Mouse (Mus musculus) intestine, embryonic 14.5 days (tissue): ENCODE measurements around the gene Metap1. TPM values are rescaled to one million over a fixed set of nuclear protein-coding genes. Genes with fewer than 3 reads are reported as not detected.

Experiments used
- ATAC-seq: fragments of 200-750 bp; cut with Nextera tagmentation; replicated peaks from 2 replicates; pipeline ENCODE4 v1.8.0; 2017; ENCODE audit warnings: low read depth, moderate number of reproducible peaks, moderate TSS enrichment, moderate library complexity; ENCODE audit not compliant: low FRiP score, low TSS enrichment
- DNase-seq: peaks from one replicate; pipeline ENCODE4 v3.0.0-alpha.2; 2018; ENCODE audit warnings: low spot score
- H3K27ac ChIP-seq: fragments of 300-500 bp; sonication (generic); 2 replicates; pipeline ENCODE4 v1.5.1; 2014; ENCODE audit warnings: low read depth, mild to moderate bottlenecking, control low read depth
- H3K27me3 ChIP-seq: fragments of 300-500 bp; sonication (generic); replicated peaks from 2 replicates; pipeline ENCODE4 v1.6.1; 2014; ENCODE audit warnings: low read length, control low read depth; ENCODE audit not compliant: control insufficient read depth, insufficient read depth
- H3K36me3 ChIP-seq: fragments of 300-500 bp; sonication (generic); 2 replicates; pipeline ENCODE4 v1.6.1; 2014; ENCODE audit warnings: low read length, control low read depth; ENCODE audit not compliant: control insufficient read depth, insufficient read depth
- H3K4me1 ChIP-seq: fragments of 300-500 bp; sonication (generic); replicated peaks from 2 replicates; pipeline ENCODE4 v1.6.1; 2014; ENCODE audit warnings: low read length, control low read depth, mixed read lengths; ENCODE audit not compliant: control insufficient read depth, insufficient read depth
- H3K4me2 ChIP-seq: fragments of 300-500 bp; sonication (generic); 2 replicates; pipeline ENCODE4 v1.6.1; 2014; ENCODE audit warnings: low read length
- H3K4me3 ChIP-seq: fragments of 300-500 bp; sonication (generic); 2 replicates; pipeline ENCODE4 v1.5.1; 2014; ENCODE audit warnings: low read depth, low read length, control low read depth, mixed read lengths
- H3K9ac ChIP-seq: fragments of 300-500 bp; sonication (generic); 2 replicates; pipeline ENCODE4 v1.6.1; 2014; ENCODE audit warnings: mild to moderate bottlenecking, low read length
- H3K9me3 ChIP-seq: fragments of 300-500 bp; sonication (generic); 2 replicates; pipeline ENCODE4 v1.6.1; 2016; ENCODE audit warnings: low read length, control low read depth; ENCODE audit not compliant: control insufficient read depth
- WGBS: fragments of 180-500 bp; shearing (Covaris S2); extraction: QIAGEN DNeasy Blood & Tissue Kit; methylation state at CpG from one replicate; pipeline ENCODE4 v1.1.7; 2014; 5-methylcytosine and 5-hydroxymethylcytosine counted together
- polyA plus RNA-seq: library from polyadenylated mRNA; unstranded; fragments of >200 nt; fragmentation: Nextera tagmentation; extraction: Ambion mirVana; gene quantifications from 2 replicates; pipeline ENCODE4 v1.2.1, GENCODE M21; 2014

The Metap1 gene
- polyA plus RNA-seq, 1 experiment from 2014 or later, result 63.8 TPM

- 79% methylated on average over 10 of the region's 10 CpGs for WGBS
- ATAC-seq (no peak), DNase-seq (no peak)
- no peaks in the 10 kb centered on the region for H3K4me1 ChIP-seq
- H3K9ac ChIP-seq, result no peak overlapping the region
- H3K9me3 ChIP-seq, result no peaks in the 10 kb centered on the region
- no peaks in the 10 kb centered on the region for H3K27me3 ChIP-seq
- H3K27ac ChIP-seq, result no peak overlapping the region
- no peak overlapping the region for H3K4me2 ChIP-seq
- H3K36me3 ChIP-seq, result peaks cover 92% of the 10 kb centered on the region
- no peak overlapping the region for H3K4me3 ChIP-seq
Observed at GRCm38 (mm10) chr3:138452169-138452568, 37.1 kb downstream of the Metap1 start.

- Histone ChIP-seq H3K9me3 (no peaks in the 10 kb centered on the region), H3K4me1 (peaks cover 9% of the 10 kb centered on the region), H3K4me2 (no peak overlapping the region), H3K4me3 (no peak overlapping the region), H3K27me3 (no peaks in the 10 kb centered on the region), H3K27ac (no peak overlapping the region), H3K9ac (no peak overlapping the region), H3K36me3 (peaks cover 80% of the 10 kb centered on the region)
- DNase-seq (no peak), ATAC-seq (no peak)
- whole genome bisulfite sequencing, result 79% methylated on average over 12 of the region's 12 CpGs
Observed at GRCm38 (mm10) chr3:138448077-138448860, 41.0 kb downstream of the Metap1 start.

- H3K36me3 ChIP-seq, result peaks cover 34% of the 10 kb centered on the region
- ATAC-seq (no peak), DNase-seq (no peak)
- H3K27me3 ChIP-seq, result no peaks in the 10 kb centered on the region
- 3% methylated on average over 9 of the region's 9 CpGs for WGBS
- peak overlapping the region; percentile 78 for H3K4me3 ChIP-seq
- no peaks in the 10 kb centered on the region for H3K9me3 ChIP-seq
- peaks cover 9% of the 10 kb centered on the region for H3K4me1 ChIP-seq
- peak overlapping the region; percentile 67 for H3K27ac ChIP-seq
- peak overlapping the region; percentile 74 for H3K4me2 ChIP-seq
- peak overlapping the region; percentile 86 for H3K9ac ChIP-seq
Observed at GRCm38 (mm10) chr3:138443465-138443771, 45.9 kb downstream of the Metap1 start.

- Histone ChIP-seq H3K9ac (peak within 1 kb of the TSS; percentile 86), H3K27ac (peak within 1 kb of the TSS; percentile 67), H3K36me3 (peaks cover 29% of the 10 kb centered on the region), H3K9me3 (no peaks in the 10 kb centered on the region), H3K27me3 (no peaks in the 10 kb centered on the region), H3K4me2 (peak within 1 kb of the TSS; percentile 74), H3K4me3 (peak within 1 kb of the TSS; percentile 78), H3K4me1 (peaks cover 9% of the 10 kb centered on the region)
- under 1% methylated on average over 86 of the region's 86 CpGs for WGBS
- ATAC-seq (peak; percentile 99), DNase-seq (peak; percentile 99)
Observed at GRCm38 (mm10) chr3:138442612-138443464, 46.5 kb downstream of the Metap1 start, which contains the start of gene Adh5. Gene Adh5, plus strand, starts transcription at chr3:138443093.

- Histone ChIP-seq H3K4me3 (peak overlapping the region; percentile 78), H3K4me1 (peaks cover 9% of the 10 kb centered on the region), H3K9ac (peak overlapping the region; percentile 47), H3K27ac (peak overlapping the region; percentile 67), H3K27me3 (no peaks in the 10 kb centered on the region), H3K36me3 (peaks cover 22% of the 10 kb centered on the region), H3K9me3 (no peaks in the 10 kb centered on the region), H3K4me2 (peak overlapping the region; percentile 54)
- DNase-seq (no peak), ATAC-seq (no peak)
- 2% methylated on average over 9 of the region's 9 CpGs for WGBS
Observed at GRCm38 (mm10) chr3:138442203-138442602, 47.1 kb downstream of the Metap1 start.

GRCm38 (mm10) chr3:138438716-138439115 is 50.6 kb downstream of the Metap1 start:
- DNase-seq (no peak), ATAC-seq (no peak)
- no peak overlapping the region for H3K27ac ChIP-seq
- H3K36me3 ChIP-seq, result no peaks in the 10 kb centered on the region
- H3K9ac ChIP-seq, result no peak overlapping the region
- WGBS, result 73% methylated on average over 3 of the region's 3 CpGs
- no peak overlapping the region for H3K4me3 ChIP-seq
- no peaks in the 10 kb centered on the region for H3K27me3 ChIP-seq
- H3K9me3 ChIP-seq, result no peaks in the 10 kb centered on the region
- H3K4me2 ChIP-seq, result no peak overlapping the region
- H3K4me1 ChIP-seq, result peaks cover under 1% of the 10 kb centered on the region

- H3K36me3 ChIP-seq, result no peaks in the 10 kb centered on the region
- no peak overlapping the region for H3K4me3 ChIP-seq
- ATAC-seq, result no peak
- no peaks in the 10 kb centered on the region for H3K4me1 ChIP-seq
- no peaks in the 10 kb centered on the region for H3K27me3 ChIP-seq
- 80% methylated on average over 2 of the region's 2 CpGs for WGBS
- no peaks in the 10 kb centered on the region for H3K9me3 ChIP-seq
- H3K4me2 ChIP-seq, result no peak overlapping the region
- H3K27ac ChIP-seq, result no peak overlapping the region
- DNase-seq, result no peak
- no peak overlapping the region for H3K9ac ChIP-seq
Observed at GRCm38 (mm10) chr3:138431835-138432234, 57.5 kb downstream of the Metap1 start.

GRCm38 (mm10) chr3:138430360-138430976 is 58.8 kb downstream of the Metap1 start:
- Histone ChIP-seq H3K9me3 (no peaks in the 10 kb centered on the region), H3K4me3 (no peak overlapping the region), H3K27me3 (no peaks in the 10 kb centered on the region), H3K4me1 (no peaks in the 10 kb centered on the region), H3K36me3 (no peaks in the 10 kb centered on the region), H3K9ac (no peak overlapping the region), H3K4me2 (no peak overlapping the region), H3K27ac (no peak overlapping the region)
- DNase-seq, result no peak
- WGBS, result 61% methylated on average over 6 of the region's 6 CpGs
- no peak for ATAC-seq
